In genomic region chr5:64500413-64500812, GRCm38 (mm10) we compare ENCODE assay signal across 11 mouse cellular contexts.
DNase-seq lines count a peak whose midpoint lies in the region; ATAC-seq and TF ChIP-seq lines count a peak whose summit lies in the region.
"Had no signal": no experiment of that assay in that cellular context is flagged by ENCODE, and none has a peak within 500 bp of the region (broad histone marks: within the 10 kb centered on the region; RNA-seq: fewer than 3 reads in every experiment).

No protein-coding gene starts in this region.

- H3K9me3 ChIP-seq in liver, embryonic 14.5 days (ENCODE audit: control insufficient read depth, low read length) = no peaks in the 10 kb centered on the region
- H3K9me3 ChIP-seq in stomach, postnatal 0 days (ENCODE audit: control insufficient read depth, low read length) = no peaks in the 10 kb centered on the region

- WGBS in liver, embryonic 14.5 days (ENCODE audit: insufficient replicate concordance) = 51% methylated on average over 8 of the region's 8 CpGs
- 51% methylated on average over 8 of the region's 8 CpGs for WGBS in stomach, postnatal 0 days

- H3K9ac ChIP-seq in liver, embryonic 14.5 days (replicated peaks) = peak overlapping the region; percentile 15
- H3K9ac ChIP-seq in stomach, postnatal 0 days (ENCODE audit: low read length) = no peak overlapping the region

- ATAC-seq in liver, embryonic 14.5 days (ENCODE audit: insufficient read depth) = peak; percentile 61; the same call in 1 of the 2 replicates
- no peak for ATAC-seq in stomach, postnatal 0 days (ENCODE audit: low FRiP score, low TSS enrichment)
- ATAC-seq: forebrain, embryonic 14.5 days had no signal

- intact Hi-C loops in gastrocnemius, adult 2 months (cut with DNase I) = loop anchor here (10.0 kb wide), 1 partner anchor 206 kb away; no protein-coding TSS in a partner anchor
- intact Hi-C loops in gastrocnemius, postnatal 36 days (cut with DNase I) = no loop called here

- H3K4me1 ChIP-seq in liver, embryonic 14.5 days (replicated peaks; ENCODE audit: control insufficient read depth in 2 of 2, insufficient read depth in 2 of 2, low read length in 1 of 2) = peaks cover 24 to 39% of the 10 kb centered on the region in 2 experiments
- H3K4me1 ChIP-seq in stomach, postnatal 0 days (replicated peaks; ENCODE audit: control insufficient read depth, insufficient read depth) = peaks cover 2% of the 10 kb centered on the region

- H3K4me2 ChIP-seq in liver, embryonic 14.5 days (ENCODE audit: low read depth) = peak overlapping the region; percentile 35
- H3K4me2 ChIP-seq in stomach, postnatal 0 days (replicated peaks; ENCODE audit: low read depth) = no peak overlapping the region

- no peaks in the 10 kb centered on the region for H3K27me3 ChIP-seq in liver, embryonic 14.5 days (ENCODE audit: control insufficient read depth, insufficient read depth, low read length)
- H3K27me3 ChIP-seq in stomach, postnatal 0 days (ENCODE audit: control insufficient read depth, insufficient read depth, low read length) = no peaks in the 10 kb centered on the region

- no peaks in the 10 kb centered on the region for H3K36me3 ChIP-seq in liver, embryonic 14.5 days (replicated peaks; ENCODE audit: control insufficient read depth, insufficient read depth, low read depth)
- H3K36me3 ChIP-seq in stomach, postnatal 0 days (ENCODE audit: control insufficient read depth, insufficient read depth, low read length) = no peaks in the 10 kb centered on the region

- peak overlapping the region; percentile 70 for H3K27ac ChIP-seq in gastrocnemius, adult 2 months
- H3K27ac ChIP-seq in liver, embryonic 14.5 days = no peak overlapping the region
- H3K27ac ChIP-seq in stomach, postnatal 0 days (replicated peaks) = peak overlapping the region; percentile 2; the same call in 1 of the 2 replicates

- TF ChIP-seq EP300 in liver, embryonic 14.5 days (IDR thresholded peaks at IDR 0.05; ENCODE audit: low read depth) = no peak
- TF ChIP-seq EP300 in stomach, postnatal 0 days (optimal IDR thresholded peaks at IDR 0.05) = peak; percentile 49

- no peak overlapping the region for H3K4me3 ChIP-seq in gastrocnemius, adult 2 months
- H3K4me3 ChIP-seq in liver, embryonic 14.5 days (ENCODE audit: insufficient read depth in 1 of 2, low read depth in 2 of 2, low read length in 2 of 2) = no peak overlapping the region
- H3K4me3 ChIP-seq in stomach, postnatal 0 days (ENCODE audit: low read depth, low read length) = no peak overlapping the region

- TF ChIP-seq CTCF in gastrocnemius, adult 2 months (IDR thresholded peaks at IDR 0.05) = no peak
- 0 out of 2 replicates have a peak, but pooled peaks have one; percentile 16 for TF ChIP-seq CTCF in liver, embryonic 14.5 days (IDR thresholded peaks at IDR 0.05; ENCODE audit: low read depth)
- TF ChIP-seq CTCF in stomach, postnatal 0 days (IDR thresholded peaks at IDR 0.05; ENCODE audit: low read depth) = no peak

- peak; percentile 63 for DNase-seq in gastrocnemius, adult 2 months
- DNase-seq in gastrocnemius, postnatal 36 days = no peak
- DNase-seq in thymus, postnatal 14 days = peak; percentile 49
- no peak for DNase-seq in thymus, adult 18-20 months
- DNase-seq in liver, embryonic 14.5 days (ENCODE audit: low read depth in 3 of 3, low spot score in 3 of 3) = peak in 2 of 3 experiments; percentile 22 to 53
- DNase-seq in stomach, postnatal 0 days (ENCODE audit: low spot score) = peak; percentile 35
- no peak for DNase-seq in right cerebral cortex, postnatal 14 days
- no peak for DNase-seq in testis, postnatal 14 days (ENCODE audit: low spot score)
- DNase-seq: cerebellum, adult 9-10 months; right cerebral cortex, postnatal 4 days had no signal

Comparison
In these comparisons a context has a peak if more than half of its experiments do, and no peak if none do; other contexts are left out.
1. DNase-seq: peak in gastrocnemius, adult 2 months (single experiment), thymus, postnatal 14 days (single experiment), liver, embryonic 14.5 days (2 of 3) and stomach, postnatal 0 days (single experiment); none in gastrocnemius, postnatal 36 days (0 of 2), thymus, adult 18-20 months (0 of 2), right cerebral cortex, postnatal 14 days (single experiment) and testis, postnatal 14 days (single experiment).